Mouse (Mus musculus): ENCODE measurements around the gene Dolpp1. TPM values are rescaled to one million over a fixed set of nuclear protein-coding genes. Genes with fewer than 3 reads are reported as not detected.

Gene Dolpp1
- polyA plus RNA-seq, 1 experiment from 2014 or later, result 60.3 TPM

Small RNA genes within 50 kb of the gene (microRNA-seq; reads per million reads assigned to microRNA genes)
- not detected for gene Gm47292

Other genes with a start within 250 kb of the Dolpp1 start
- gene Endog, start 220.8 kb upstream of the Dolpp1 start, polyA plus RNA-seq (2015; fragmentation: Nextera tagmentation; extraction: Ambion mirVana), result 13.6 and 14.7 TPM in 2 replicates
- gene Spout1, start 213.8 kb upstream of the Dolpp1 start, polyA plus RNA-seq (2015; fragmentation: Nextera tagmentation; extraction: Ambion mirVana), result 62.4 and 63.3 TPM in 2 replicates
- gene Kyat1, start 186.4 kb upstream of the Dolpp1 start, polyA plus RNA-seq (2015; fragmentation: Nextera tagmentation; extraction: Ambion mirVana), result 14.3 and 15.7 TPM in 2 replicates
- gene Lrrc8a, start 154.5 kb upstream of the Dolpp1 start, polyA plus RNA-seq (2015; fragmentation: Nextera tagmentation; extraction: Ambion mirVana), result 57.6 and 58.2 TPM in 2 replicates
- gene Gm28035, start 151.7 kb upstream of the Dolpp1 start, polyA plus RNA-seq (2015; fragmentation: Nextera tagmentation; extraction: Ambion mirVana), result 0.64 and 0.70 TPM in 2 replicates
- gene Phyhd1, start 126.1 kb upstream of the Dolpp1 start, polyA plus RNA-seq (2015; fragmentation: Nextera tagmentation; extraction: Ambion mirVana), result 7.9 and 8.5 TPM in 2 replicates
- gene Gm28038, start 111.2 kb upstream of the Dolpp1 start, polyA plus RNA-seq (2015; fragmentation: Nextera tagmentation; extraction: Ambion mirVana), result not detected in 2 replicates
- 31.4 and 34.1 TPM in 2 replicates for gene Dolk, start 105.9 kb upstream of the Dolpp1 start, polyA plus RNA-seq (2015; fragmentation: Nextera tagmentation; extraction: Ambion mirVana)
- gene Nup188, start 105.9 kb upstream of the Dolpp1 start, polyA plus RNA-seq (2015; fragmentation: Nextera tagmentation; extraction: Ambion mirVana), result 22.0 and 23.5 TPM in 2 replicates
- 160 and 165 TPM in 2 replicates for gene Sh3glb2, start 32.9 kb upstream of the Dolpp1 start, polyA plus RNA-seq (2015; fragmentation: Nextera tagmentation; extraction: Ambion mirVana)
- gene Miga2, start 28.0 kb upstream of the Dolpp1 start, polyA plus RNA-seq (2015; fragmentation: Nextera tagmentation; extraction: Ambion mirVana), result 27.2 and 27.6 TPM in 2 replicates
- 20.5 and 22.6 TPM in 2 replicates for gene Crat, start 23.6 kb downstream of the Dolpp1 start, polyA plus RNA-seq (2015; fragmentation: Nextera tagmentation; extraction: Ambion mirVana)
- gene Ptpa, start 23.8 kb downstream of the Dolpp1 start, polyA plus RNA-seq (2015; fragmentation: Nextera tagmentation; extraction: Ambion mirVana), result 146 and 152 TPM in 2 replicates
- gene Ier5l, start 82.0 kb downstream of the Dolpp1 start, polyA plus RNA-seq (2015; fragmentation: Nextera tagmentation; extraction: Ambion mirVana), result 2.0 and 2.5 TPM in 2 replicates
- gene Cstad, start 202.8 kb downstream of the Dolpp1 start, polyA plus RNA-seq (2015; fragmentation: Nextera tagmentation; extraction: Ambion mirVana), result 0.63 and 1.4 TPM in 2 replicates